Comparison of ENCODE assay signal across 9 mouse cellular contexts in the genomic region with DNA sequence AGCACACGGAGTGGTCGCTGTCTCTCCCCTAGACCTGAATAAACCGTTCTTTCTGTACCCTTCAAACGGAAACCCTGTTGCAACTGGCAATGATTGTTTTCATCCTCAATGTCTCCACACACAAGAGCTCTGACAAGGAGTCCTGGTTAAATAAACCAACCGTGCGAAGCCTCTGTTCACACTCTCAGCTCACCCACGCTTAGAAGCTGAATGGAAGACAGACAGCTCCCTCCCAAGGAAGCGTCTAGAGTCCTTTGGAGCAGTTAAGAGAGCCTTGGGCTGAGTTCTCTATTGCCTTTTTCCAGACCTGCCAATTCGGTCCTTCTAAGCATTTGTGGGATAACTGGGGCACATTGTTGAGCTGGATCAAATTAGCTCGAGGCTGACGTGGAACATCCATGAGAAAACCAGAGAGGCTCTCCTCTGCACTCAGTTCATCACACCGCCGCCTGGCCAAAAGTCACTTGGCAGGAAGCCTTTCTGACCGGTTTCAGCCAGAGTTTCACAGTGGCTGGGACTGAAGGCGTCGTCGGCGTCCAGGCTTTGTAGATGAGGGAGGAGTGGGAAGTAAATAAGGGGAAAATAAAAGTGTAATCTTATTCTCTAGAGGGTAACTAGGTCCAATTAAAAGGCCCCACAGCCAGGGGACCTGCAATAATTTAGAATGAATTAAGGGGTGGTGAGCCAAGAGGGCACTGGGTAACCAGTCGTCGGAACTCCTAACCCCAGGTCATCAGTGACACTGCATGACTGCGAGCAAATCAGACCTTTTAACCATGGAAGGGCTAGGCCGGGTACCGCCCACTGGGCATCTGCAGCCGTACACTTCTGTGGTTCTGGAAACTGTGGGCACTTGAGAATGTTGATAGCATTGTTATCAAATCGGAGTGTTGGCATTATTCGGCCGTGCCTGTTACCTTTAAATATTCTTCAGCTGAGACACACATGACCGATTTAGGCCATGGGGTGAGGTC.
DNase-seq lines count a peak whose midpoint lies in the region; ATAC-seq lines count a peak whose summit lies in the region.
"Had no signal": no experiment of that assay in that cellular context is flagged by ENCODE, and none has a peak within 500 bp of the region (broad histone marks: within the 10 kb centered on the region; RNA-seq: fewer than 3 reads in every experiment).

No protein-coding gene starts in this region.

- H3K9ac ChIP-seq in lung, embryonic 16.5 days (ENCODE audit: low read length): peak overlapping the region; percentile 1; the same call in 1 of the 2 replicates
- no peak overlapping the region for H3K9ac ChIP-seq in hindbrain, embryonic 12.5 days
- H3K9ac ChIP-seq: limb, embryonic 12.5 days had no signal

- H3K4me3 ChIP-seq in lung, embryonic 16.5 days (ENCODE audit: low read length): no peak overlapping the region
- no peak overlapping the region for H3K4me3 ChIP-seq in forebrain, embryonic 10.5 days
- H3K4me3 ChIP-seq in hindbrain, embryonic 12.5 days: no peak overlapping the region
- H3K4me3 ChIP-seq: limb, embryonic 12.5 days had no signal

- WGBS in lung, embryonic 16.5 days: 40% methylated on average over 28 of the region's 28 CpGs
- 82% methylated on average over 28 of the region's 28 CpGs for WGBS in forebrain, embryonic 10.5 days
- 71% methylated on average over 28 of the region's 28 CpGs for WGBS in hindbrain, embryonic 12.5 days

- H3K27me3 ChIP-seq in lung, embryonic 16.5 days (ENCODE audit: control insufficient read depth, insufficient read depth, low read depth, low read length): no peaks in the 10 kb centered on the region
- no peaks in the 10 kb centered on the region for H3K27me3 ChIP-seq in forebrain, embryonic 10.5 days (ENCODE audit: poor library complexity, severe bottlenecking)
- H3K27me3 ChIP-seq in hindbrain, embryonic 12.5 days: no peaks in the 10 kb centered on the region

- peaks cover 57% of the 10 kb centered on the region for H3K4me1 ChIP-seq in lung, embryonic 16.5 days (replicated peaks; ENCODE audit: control insufficient read depth, insufficient read depth, low read length)
- peaks cover 20% of the 10 kb centered on the region for H3K4me1 ChIP-seq in forebrain, embryonic 10.5 days
- peaks cover 6% of the 10 kb centered on the region for H3K4me1 ChIP-seq in hindbrain, embryonic 12.5 days

- DNase-seq in cerebellum, postnatal 14 days: peak; percentile 62 to 75
- DNase-seq in gastrocnemius, adult 8-10 months (ENCODE audit: low spot score in 2 of 2): peak; percentile 68 to 76
- DNase-seq in kidney, adult 11 months: peak; percentile 90
- no peak for DNase-seq in layer of hippocampus, postnatal 36 days
- DNase-seq in forebrain, embryonic 10.5 days (ENCODE audit: extremely low spot score, low spot score): no peak

- H3K4me2 ChIP-seq in lung, embryonic 16.5 days (ENCODE audit: low read depth, low read length): no peak overlapping the region
- H3K4me2 ChIP-seq in hindbrain, embryonic 12.5 days (replicated peaks): no peak overlapping the region
- H3K4me2 ChIP-seq: limb, embryonic 12.5 days had no signal

- H3K27ac ChIP-seq in lung, embryonic 16.5 days (ENCODE audit: low read length): peak overlapping the region; percentile 87
- no peak overlapping the region for H3K27ac ChIP-seq in forebrain, embryonic 10.5 days
- H3K27ac ChIP-seq in hindbrain, embryonic 12.5 days: no peak overlapping the region
- H3K27ac ChIP-seq: limb, embryonic 12.5 days had no signal

- no peaks in the 10 kb centered on the region for H3K9me3 ChIP-seq in lung, embryonic 16.5 days (ENCODE audit: control insufficient read depth, low read length)
- no peaks in the 10 kb centered on the region for H3K9me3 ChIP-seq in forebrain, embryonic 10.5 days
- no peaks in the 10 kb centered on the region for H3K9me3 ChIP-seq in hindbrain, embryonic 12.5 days (replicated peaks)
- H3K9me3 ChIP-seq: limb, embryonic 12.5 days had no signal

- H3K36me3 ChIP-seq in lung, embryonic 16.5 days (ENCODE audit: control insufficient read depth, insufficient read depth, low read length): no peaks in the 10 kb centered on the region
- no peaks in the 10 kb centered on the region for H3K36me3 ChIP-seq in forebrain, embryonic 10.5 days (replicated peaks)
- H3K36me3 ChIP-seq in hindbrain, embryonic 12.5 days: no peaks in the 10 kb centered on the region
- H3K36me3 ChIP-seq: limb, embryonic 12.5 days had no signal

- ATAC-seq in cerebellum, adult (ENCODE audit: insufficient number of reproducible peaks, low FRiP score, low TSS enrichment): no peak
- ATAC-seq in lung, embryonic 16.5 days (ENCODE audit: low read depth): peak; percentile 58
- ATAC-seq in hindbrain, embryonic 12.5 days (ENCODE audit: low FRiP score): no peak

Comparison
In these comparisons a context has a peak if more than half of its experiments do, and no peak if none do; other contexts are left out.
1. DNase-seq: peak in cerebellum, postnatal 14 days (2 of 2), gastrocnemius, adult 8-10 months (2 of 2) and kidney, adult 11 months (single experiment); none in layer of hippocampus, postnatal 36 days (0 of 2) and forebrain, embryonic 10.5 days (single experiment).